Mouse (Mus musculus) 3T3-L1 (cell line): ENCODE data around the gene Mcf2.
A peak's percentile ranks its signal among the peaks of the same experiment; 100 is the strongest.

Experiments used
- DNase-seq: peaks from one replicate; pipeline ENCODE4 v3.0.0-alpha.2; 2015; ENCODE audit warnings: low read depth, low spot score

The Mcf2 gene

DNA sequence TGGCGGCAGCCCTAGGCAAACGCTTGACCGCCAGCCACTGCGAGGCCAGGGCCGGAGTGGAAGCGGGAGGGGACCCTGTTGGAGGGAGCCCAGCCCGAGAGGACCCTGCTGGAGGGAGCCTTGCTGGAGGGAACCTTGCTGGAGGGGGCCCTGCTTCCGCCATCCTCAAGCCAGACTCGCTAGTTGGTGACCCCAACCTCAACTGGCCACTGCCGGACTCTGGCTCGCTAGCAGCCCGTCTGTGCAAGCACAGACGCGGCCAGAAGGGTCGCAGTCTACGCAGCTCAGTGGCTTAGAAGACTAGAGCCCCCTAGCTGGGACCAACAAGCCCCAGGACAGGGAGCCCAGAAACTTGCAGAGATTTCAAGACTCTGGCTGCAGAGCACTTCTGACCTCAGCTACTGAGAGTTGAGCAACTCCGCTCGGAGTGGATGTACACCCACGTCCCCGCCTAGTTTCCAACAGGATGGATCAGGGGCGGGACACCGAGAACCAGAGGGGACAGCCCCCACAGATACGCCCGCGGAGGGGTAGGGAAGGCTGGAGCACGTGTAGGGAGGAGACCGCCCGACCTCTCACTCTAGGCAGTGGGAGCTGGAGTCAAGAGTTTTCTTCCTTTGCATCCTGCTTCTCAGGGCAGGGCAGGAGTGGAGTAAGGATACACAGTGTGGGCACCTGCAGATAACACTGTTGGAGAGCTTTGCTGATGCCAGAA, at the start of gene Mcf2:
TSS of gene Mcf2 (minus strand) at position 346 of the 715 bp plus-strand sequence.
- no peak for DNase-seq

DNA sequence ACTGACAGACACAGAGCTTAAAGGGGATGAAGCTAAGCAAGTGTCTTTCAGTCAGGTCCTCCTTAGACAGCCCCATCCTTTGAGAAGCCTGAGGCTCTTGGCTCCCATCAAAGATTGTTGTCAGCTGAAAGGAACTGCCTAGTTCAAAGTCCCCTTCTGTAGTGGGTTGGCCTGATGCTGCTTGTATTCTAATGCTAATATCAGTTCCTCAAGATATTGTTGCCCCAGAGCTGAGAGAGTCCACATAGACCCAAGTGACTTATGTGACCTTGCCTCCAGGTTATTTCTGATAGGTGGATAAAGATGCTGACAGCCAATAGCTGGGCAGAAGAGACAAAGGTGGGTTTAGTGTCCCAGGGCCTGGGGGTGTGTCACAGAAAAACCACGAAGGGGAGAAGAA, 8.8 kb upstream of the Mcf2 start:
- no peak for DNase-seq

DNA sequence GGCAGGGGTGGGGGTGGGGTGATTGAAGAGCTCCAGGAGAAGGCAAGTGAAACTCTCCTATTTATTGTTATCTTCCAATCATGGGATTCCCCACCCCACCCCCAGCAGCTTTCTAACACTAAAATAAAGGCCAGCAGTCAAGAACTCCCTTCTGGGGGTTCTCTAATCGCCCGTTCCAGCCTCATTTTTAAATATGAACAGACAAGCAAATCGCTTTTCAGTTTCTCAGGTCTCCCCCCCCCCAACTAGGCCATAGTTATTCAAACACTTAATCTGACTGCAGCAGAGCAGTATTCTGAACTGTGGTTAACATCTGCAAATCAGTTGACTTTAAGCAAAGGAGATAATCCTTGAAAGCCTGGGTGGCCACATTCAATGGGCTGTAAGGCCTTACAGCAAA, 3.7 kb upstream of the Mcf2 start:
- DNase-seq: no peak

DNA sequence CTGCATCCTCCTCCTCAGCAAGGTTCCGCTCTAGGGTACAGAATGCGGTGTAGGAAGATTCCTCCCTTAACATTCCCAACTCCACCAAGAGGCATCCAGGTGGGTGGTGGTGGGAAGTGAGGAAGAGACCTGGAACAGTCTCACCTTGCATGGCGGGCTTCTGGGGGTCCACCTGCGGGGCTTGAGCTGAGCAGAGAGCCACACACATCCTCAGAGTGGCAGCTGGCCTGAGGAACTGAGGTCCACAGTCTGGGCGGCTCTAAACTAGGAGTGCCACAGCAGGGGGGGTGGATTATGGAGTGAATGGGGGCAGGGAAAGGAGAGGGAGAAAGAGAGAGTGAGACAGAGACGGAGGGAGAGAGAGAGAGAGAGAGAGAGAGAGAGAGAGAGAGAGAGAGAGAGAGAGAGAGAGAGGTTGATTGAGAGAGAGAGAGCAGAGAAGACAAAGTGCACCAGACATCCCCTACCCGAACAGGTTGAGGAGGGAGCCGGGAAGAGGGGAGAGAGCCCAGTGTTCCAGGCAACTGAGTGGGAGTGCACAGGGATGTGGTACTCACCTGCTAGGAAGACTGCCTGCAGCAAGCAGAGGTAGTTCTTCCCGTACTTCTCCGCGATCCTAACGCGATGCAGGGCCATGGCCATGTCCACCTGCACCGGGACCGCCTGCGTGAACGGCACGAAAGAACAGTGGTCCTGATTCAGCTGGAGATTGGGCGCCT, 705 bp downstream of the Mcf2 start:
- no peak for DNase-seq

DNA sequence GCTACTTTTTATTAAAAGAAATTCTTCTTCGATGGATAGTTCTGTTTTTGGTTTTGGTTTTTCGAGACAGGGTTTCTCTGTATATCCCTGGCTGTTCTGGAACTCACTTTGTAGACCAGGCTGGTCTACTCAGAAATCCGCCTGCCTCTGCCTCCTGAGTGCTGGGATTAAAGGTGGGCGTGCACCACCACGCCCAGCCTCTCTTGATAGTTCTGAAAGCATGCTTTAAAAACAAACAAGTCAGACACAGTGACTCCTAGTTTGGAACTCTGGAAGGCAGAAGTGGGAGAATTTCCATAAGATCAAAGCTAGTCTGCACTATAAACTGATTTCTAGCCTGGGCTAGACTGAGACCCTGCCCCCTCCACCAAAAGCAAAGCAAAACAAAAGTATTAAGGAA, 8.8 kb downstream of the Mcf2 start:
- no peak for DNase-seq

DNA sequence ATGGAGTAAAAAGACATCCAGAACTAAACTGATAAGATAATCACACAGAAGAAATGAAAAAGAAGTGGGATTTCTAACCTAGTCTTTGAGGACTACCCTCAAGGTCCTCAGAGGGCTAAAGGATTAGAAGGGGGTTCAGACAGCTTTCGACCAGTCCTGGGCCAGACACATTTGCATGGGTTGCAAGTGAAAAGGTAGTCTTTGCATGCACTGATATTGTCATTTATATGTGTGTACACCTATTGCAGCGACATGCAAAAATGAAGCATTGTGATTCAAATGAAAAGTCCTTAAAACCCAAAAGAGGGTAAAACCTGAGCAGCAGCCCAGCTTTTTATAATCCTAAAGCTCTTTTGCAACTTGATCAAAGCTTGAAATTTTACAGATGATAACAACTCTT, 9.4 kb downstream of the Mcf2 start:
- no peak for DNase-seq

DNA sequence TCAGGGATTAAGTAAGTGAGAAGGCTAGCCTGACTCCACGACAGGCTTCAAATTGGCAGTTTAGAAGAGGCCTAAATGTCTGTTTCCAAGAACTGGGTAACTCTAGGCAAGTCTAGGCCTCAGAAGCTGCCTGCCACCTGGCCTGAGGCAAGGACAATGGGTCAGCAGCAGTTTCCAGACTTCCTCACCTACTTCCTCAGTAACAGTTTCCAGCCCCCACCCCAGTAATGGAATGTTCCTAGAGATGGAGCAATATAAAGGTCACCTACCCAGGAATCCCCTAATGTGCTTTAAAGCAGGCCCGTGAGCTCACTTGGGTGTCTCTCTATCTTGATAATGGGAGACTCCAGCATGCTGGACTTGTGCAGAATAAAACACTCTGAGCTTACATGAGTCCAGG, 10.1 kb downstream of the Mcf2 start:
- DNase-seq: no peak

DNA sequence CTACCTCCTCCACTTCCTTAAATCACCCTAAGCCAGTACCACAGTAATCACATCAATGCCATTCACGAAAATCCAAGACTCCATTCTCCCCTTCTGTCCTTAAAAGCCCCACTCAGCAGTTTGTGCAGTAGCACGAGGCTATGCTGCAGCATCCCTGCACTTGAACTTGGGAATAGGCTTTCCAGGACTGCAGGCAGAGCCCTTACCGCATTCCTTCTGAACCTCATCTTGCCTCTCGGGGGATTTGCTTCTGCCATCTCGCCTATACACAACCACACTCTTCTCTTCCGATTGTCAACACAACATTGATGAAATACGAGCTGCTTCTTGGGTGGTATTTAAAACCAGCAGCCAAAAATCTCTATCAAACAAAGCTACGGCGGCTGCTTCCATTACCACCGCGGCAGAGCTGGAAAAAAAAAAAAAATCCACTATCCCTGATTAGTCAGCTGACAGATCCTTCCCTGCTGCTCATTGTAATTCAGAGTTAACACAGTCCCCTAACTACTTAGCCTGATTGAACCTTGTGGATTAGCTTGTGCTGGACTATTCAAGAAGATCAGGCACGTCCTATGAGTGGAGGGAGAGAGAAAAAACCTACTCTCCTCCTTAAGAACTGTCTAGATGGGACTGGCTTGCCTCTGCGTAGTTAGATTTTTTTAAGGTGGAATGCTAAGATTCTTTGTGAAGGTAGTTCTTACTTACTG, 31.5 kb downstream of the Mcf2 start:
- DNase-seq: peak; percentile 1

DNA sequence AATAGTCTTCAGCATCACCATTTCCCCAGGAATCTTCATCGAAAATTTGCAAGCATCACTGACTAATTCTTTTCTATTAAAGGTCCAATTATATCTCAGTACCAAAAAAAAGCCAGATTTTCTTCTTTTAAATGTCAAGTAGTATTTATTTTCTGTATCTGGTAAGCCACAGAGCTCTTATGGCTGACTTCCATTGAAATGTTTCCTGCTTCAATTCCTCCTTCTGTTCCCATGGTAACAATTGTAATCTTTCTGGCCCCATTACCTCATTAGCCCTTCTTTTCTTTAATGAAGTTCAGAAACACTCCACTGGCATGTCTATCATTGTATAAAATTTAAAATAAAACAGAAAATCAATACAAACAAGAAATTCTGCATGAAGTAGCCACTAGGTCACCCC, 103.5 kb downstream of the Mcf2 start:
- DNase-seq: no peak

DNA sequence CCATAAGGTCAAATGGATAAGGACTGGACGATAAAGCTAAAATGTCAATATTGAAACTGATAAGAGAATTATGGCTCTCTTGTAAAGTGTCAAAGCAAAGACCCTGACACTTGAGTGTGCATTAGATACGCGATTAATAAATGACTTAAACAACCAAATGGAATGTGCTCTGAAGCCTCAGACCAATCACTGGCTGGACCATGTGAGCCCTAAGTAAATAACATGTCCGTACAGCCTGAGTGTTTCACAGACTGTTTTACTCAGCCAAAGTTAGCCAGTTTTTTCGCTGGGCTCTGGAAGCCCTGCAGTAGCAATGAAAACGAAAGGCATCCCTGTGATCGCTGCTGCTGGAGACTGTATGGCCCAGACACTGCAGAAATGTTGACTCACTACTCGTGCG, 123.7 kb downstream of the Mcf2 start:
- no peak for DNase-seq

DNA sequence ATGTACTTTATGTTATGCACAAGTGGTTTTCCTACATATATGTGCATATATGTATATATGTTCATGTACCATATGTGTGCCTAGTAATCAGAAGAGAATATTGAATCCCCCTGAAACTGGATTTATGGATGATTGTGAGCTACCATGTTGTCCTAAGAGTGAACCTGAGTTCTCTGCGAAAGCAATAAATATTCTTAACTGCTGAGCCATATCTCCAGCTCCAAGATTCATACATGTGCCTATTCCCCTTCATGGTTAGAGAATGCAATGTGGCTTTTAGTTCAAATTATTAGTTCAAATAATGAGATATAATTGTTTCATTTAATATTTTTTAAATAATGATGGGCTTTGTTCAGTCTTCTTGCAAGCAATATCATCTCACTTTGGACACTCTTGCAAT, 124.1 kb downstream of the Mcf2 start:
- no peak for DNase-seq

DNA sequence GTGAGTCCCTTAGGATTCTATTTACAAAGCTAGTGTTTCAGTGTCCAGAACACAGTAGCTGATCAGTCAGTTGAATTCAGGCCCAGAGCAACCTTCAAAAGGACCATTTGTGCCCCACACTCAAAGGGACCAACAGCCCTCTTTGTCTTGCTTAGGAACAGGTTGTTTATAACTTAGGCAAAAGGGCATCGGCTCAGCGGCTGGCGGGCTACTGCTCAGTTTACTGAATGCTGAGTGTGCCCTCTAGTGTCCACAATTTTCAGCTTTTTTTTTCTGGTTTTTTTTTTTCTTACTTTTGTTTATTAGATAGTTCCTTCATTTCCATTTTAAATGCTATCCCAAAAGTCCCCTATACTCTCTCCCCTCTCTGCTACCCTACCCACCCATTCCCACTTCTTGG, 152.2 kb downstream of the Mcf2 start:
- DNase-seq: peak; percentile 26

DNA sequence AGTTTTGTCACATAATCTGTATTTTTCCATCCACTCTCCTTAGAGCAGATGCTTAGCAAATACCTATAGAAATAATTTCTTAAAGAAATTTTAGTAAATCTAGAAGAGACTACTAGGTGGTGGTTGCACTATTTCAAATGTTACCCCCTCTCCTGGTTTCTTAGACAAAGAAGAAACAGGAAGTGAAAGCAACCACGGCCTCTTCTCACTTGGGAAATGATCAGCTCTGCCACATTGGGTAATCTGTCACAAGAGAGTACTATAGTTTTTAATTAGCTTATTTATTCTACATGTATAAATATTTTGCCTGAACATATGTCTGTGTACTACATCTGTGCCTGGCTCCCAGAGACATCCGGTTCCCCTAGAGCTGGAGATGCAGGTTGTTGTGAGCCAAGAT, 157.3 kb downstream of the Mcf2 start:
- no peak for DNase-seq

DNA sequence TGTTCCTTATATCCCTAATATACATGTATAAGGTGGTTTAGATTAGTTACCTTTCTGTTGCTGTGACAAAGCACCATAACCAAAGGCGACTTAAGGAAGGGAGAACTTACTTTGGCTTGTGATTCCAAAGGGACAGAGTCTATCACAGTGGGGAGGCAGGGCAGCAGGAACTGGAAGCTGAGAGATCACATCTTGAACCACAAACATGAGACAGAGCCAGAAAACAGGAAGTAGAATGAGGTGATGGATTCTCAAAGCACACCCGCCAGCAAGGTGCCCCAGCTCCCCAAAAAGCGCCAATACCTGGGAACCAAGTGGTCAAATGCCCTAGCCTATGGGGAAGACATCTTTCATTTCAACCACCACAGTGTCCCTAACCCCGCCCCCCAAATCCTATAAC, 157.9 kb downstream of the Mcf2 start:
- no peak for DNase-seq

DNA sequence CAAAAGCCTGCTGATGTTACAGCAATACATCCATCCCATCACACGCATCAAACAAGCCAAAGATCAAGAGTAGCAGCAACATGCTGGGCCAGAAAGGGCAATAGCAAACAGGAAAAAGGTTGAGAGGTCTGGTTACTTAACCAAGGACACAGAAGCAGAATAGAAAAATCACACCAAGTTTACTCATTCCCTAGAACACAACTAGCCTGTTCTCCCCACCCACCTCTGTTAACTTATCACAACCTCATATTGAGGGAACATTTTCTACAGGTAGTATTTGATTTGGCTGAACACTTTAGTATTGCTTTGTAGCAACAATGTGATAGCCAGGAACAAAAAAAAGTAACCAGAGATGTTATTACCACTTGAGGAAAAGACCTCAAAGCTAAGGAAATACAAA, 164.3 kb downstream of the Mcf2 start:
- no peak for DNase-seq

DNA sequence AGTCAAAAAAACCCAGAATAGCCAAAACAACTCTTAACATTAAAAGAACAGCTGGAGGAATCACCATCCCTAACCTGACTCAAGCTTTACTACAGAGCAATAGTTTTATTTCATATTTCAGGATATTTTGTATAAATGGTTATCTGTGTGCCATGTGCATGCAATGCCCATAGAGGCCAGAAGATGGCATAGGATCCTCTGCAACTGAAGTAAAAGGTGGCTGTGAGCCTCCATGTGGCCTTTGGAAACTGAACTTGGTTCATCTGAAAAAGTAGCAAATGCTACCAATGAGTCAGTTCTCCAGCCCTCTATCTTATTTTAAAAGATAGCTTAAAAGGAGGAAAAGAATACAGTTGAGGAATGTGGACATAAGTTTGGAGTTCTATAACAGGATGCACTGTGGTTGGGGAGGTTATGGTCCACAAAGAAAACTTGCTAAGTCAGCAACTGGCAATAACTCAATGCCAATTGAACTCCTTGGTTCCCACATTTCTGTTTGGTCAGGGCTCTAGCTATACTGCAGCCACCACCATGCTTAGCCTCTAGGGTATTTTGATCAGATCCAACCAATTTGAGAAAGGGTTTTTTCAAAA, 165.7 kb downstream of the Mcf2 start:
- peak; percentile 50 for DNase-seq
